Mouse (Mus musculus) kidney, adult 2 months (tissue): ENCODE results near the gene Spint2.

Experiments
- CTCF ChIP-seq: fragments of 200-500 bp; conservative IDR thresholded peaks from 2 replicates; pipeline ENCODE4 v1.5.1; 2011; ENCODE audit warnings: low read depth, mild to moderate bottlenecking, control low read depth, low read length, moderate library complexity, mixed read lengths; ENCODE audit not compliant: insufficient read depth, insufficient read length
- POLR2A ChIP-seq: fragments of 200-500 bp; IDR thresholded peaks from one replicate; pipeline ENCODE4 v1.6.1; 2011; ENCODE audit warnings: low read depth, low read length, control low read depth

DNA sequence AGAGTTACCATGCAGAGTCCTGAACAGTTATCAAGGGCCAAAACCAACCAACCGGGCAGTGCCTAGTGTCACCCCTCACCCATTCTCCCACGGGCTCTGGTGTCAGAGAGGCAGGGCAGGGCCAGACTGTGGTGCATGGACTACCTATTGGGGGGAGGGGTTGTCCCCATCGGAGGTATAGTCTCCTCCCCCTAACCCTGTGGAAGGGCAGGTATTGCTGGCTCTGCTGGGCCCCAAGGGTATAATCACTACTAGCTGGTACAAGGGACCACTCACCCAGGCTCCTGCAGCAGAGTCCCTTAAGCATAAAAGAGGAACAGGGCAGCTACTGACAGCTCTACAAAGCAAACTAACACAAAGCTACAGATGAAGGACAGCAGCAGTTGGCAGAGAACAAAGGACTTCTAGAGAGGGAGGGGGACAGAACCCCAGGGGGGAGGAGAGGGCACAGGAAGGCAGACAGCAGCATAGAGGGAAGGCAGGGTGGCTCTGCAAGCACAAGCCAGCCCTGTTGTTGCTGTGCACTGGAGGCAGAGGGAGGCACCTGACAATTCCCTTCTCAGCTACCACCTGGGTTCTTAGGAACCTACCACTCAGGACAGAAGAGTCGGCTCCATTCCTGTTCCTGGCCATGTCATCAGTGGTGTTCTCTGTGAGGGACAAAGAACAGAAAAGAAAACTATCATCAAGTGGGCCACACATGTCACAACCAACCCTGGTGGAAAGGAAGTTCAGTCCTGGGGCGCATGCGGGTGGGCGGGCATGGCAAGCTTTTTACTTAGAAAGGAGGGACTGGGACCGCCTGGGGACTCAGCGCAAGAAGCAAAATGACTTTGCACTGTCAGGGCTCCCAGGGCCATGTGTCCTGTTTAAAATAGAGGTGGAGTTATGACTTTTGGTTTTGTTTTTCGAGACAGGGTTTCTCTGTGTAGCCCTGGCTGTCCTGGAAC is 21.7 kb downstream of the Spint2 start:
- TF ChIP-seq CTCF = no peak
- TF ChIP-seq POLR2A = no peak
